Mouse (Mus musculus) megakaryocyte-erythroid progenitor cell, adult 5-6 weeks (primary cell): Measurements from ENCODE around the gene Trappc2. TPM values are rescaled to one million over a fixed set of nuclear protein-coding genes. Genes with fewer than 3 reads are reported as not detected.

ENCODE experiments used
- total RNA-seq, 2 experiments: library from RNA; stranded (forward) in 1 of 2; stranded (reverse) in 1 of 2; fragments of 200-1000, 215-1000 nt in 1 of 2; fragments of >200 nt in 1 of 2; fragmentation: Nextera tagmentation in 1 of 2; gene quantifications; 2 replicates each; pipeline ENCODE4 v1.2.3; 2014 to 2017

Gene Trappc2
- total RNA-seq, 2 experiments from 2014 or later: 3.5 to 6.6 TPM

Other genes starting within 250 kb of the Trappc2 start
- gene Gpm6b, start 201.7 kb upstream of the Trappc2 start, total RNA-seq (2014; fragmentation: Nextera tagmentation): not detected in 2 replicates
- 0.57 TPM in 1 of 2 replicates, not detected in the other for gene Gpm6b, start 201.7 kb upstream of the Trappc2 start, total RNA-seq (2017)
- gene Ofd1, start 130 bp downstream of the Trappc2 start, total RNA-seq (2014; fragmentation: Nextera tagmentation): 8.6 and 9.9 TPM in 2 replicates
- gene Ofd1, start 130 bp downstream of the Trappc2 start, total RNA-seq (2017): 9.5 and 18.2 TPM in 2 replicates
- 25.8 and 29.6 TPM in 2 replicates for gene Rab9, start 39.3 kb downstream of the Trappc2 start, total RNA-seq (2014; fragmentation: Nextera tagmentation)
- 76.1 and 77.4 TPM in 2 replicates for gene Rab9, start 39.3 kb downstream of the Trappc2 start, total RNA-seq (2017)
- 3.2 and 13.0 TPM in 2 replicates for gene Tceanc, start 78.0 kb downstream of the Trappc2 start, total RNA-seq (2014; fragmentation: Nextera tagmentation)
- gene Tceanc, start 78.0 kb downstream of the Trappc2 start, total RNA-seq (2017): 10.3 and 18.0 TPM in 2 replicates
- gene Egfl6, start 145.1 kb downstream of the Trappc2 start, total RNA-seq (2014; fragmentation: Nextera tagmentation): not detected in 2 replicates
- not detected in 2 replicates for gene Egfl6, start 145.1 kb downstream of the Trappc2 start, total RNA-seq (2017)